Mouse (Mus musculus): ENCODE data around the gene Slc39a2. TPM values are rescaled to one million over a fixed set of nuclear protein-coding genes. Genes with fewer than 3 reads are reported as not detected.
"Not testable (repeated sequence)": the region's sequence is repeated elsewhere in the genome, so short reads cannot be mapped to it uniquely, and the experiment has no call there.

Slc39a2 gene
- polyA plus RNA-seq, 1 experiment from 2014 or later = 0.98 TPM

DNA sequence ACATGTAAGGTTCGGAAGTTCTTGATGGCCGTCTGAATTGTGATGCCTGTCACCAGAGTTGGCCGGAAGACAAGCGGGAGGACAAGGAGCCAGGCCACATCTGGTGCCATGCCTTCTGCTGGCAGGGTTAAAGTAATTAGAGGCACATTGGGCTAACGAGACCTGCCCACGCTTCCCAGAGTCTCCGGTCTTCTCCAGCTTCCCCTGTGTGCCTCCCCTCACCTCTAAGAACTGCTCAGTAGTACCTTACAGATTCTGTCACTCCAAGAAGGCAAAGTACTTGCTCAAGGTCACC lies 29.8 kb downstream of the Slc39a2 start, which contains the start of gene Rnase13:
Rnase13 (minus strand) TSS at position 203 of the 295 bp plus-strand sequence.
- Histone ChIP-seq H3K27ac (ENCODE audit: low read length) (peak within 1 kb of the TSS; percentile 74), H3K4me2 (ENCODE audit: low read depth, low read length) (no peak within 1 kb of the TSS), H3K4me3 (replicated peaks; ENCODE audit: low read length) (no peak within 1 kb of the TSS), H3K27me3 (ENCODE audit: control insufficient read depth, insufficient read depth, low read length) (no peaks in the 10 kb centered on the region), H3K9me3 (replicated peaks; ENCODE audit: control insufficient read depth, low read length) (no peaks in the 10 kb centered on the region), H3K36me3 (ENCODE audit: control insufficient read depth, insufficient read depth, low read length) (no peaks in the 10 kb centered on the region), H3K9ac (ENCODE audit: low read length) (peak within 1 kb of the TSS; percentile 28; the same call in 1 of the 2 replicates), H3K4me1 (ENCODE audit: control insufficient read depth, insufficient read depth, low read length) (peaks cover 17% of the 10 kb centered on the region)
- ATAC-seq (ENCODE audit: insufficient read depth, low FRiP score) = no peak
- 93% methylated on average over 7 of the region's 7 CpGs for WGBS

DNA sequence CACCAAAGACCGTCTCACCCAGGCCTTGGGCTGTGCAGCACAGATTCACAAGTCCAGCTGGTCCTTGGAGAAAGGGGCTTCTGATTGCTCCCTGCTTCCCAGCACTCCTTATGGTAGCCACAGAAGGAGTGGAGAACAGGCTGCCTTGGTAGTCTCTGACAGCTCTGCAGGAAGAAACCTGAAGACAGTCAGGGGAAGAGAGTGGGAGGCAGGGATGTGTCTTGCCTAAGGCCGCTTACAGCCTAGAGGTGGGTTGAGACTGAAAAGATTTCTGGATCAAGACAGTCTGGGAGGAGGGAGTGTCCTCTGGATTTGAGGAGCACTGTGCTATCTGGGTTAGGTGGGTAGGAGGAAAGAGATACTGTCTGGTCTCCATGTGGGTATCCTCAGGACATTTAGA lies 30.2 kb downstream of the Slc39a2 start:
- H3K4me3 ChIP-seq (replicated peaks; ENCODE audit: low read length) = no peak overlapping the region
- H3K4me2 ChIP-seq (ENCODE audit: low read depth, low read length) = no peak overlapping the region
- H3K36me3 ChIP-seq (ENCODE audit: control insufficient read depth, insufficient read depth, low read length) = no peaks in the 10 kb centered on the region
- peak overlapping the region; percentile 74 for H3K27ac ChIP-seq (ENCODE audit: low read length)
- 87% methylated on average over 2 of the region's 2 CpGs for whole genome bisulfite sequencing
- no peak for ATAC-seq (ENCODE audit: insufficient read depth, low FRiP score)
- no peaks in the 10 kb centered on the region for H3K9me3 ChIP-seq (replicated peaks; ENCODE audit: control insufficient read depth, low read length)
- H3K4me1 ChIP-seq (ENCODE audit: control insufficient read depth, insufficient read depth, low read length) = peaks cover 17% of the 10 kb centered on the region
- no peak overlapping the region for H3K9ac ChIP-seq (ENCODE audit: low read length)
- no peaks in the 10 kb centered on the region for H3K27me3 ChIP-seq (ENCODE audit: control insufficient read depth, insufficient read depth, low read length)

DNA sequence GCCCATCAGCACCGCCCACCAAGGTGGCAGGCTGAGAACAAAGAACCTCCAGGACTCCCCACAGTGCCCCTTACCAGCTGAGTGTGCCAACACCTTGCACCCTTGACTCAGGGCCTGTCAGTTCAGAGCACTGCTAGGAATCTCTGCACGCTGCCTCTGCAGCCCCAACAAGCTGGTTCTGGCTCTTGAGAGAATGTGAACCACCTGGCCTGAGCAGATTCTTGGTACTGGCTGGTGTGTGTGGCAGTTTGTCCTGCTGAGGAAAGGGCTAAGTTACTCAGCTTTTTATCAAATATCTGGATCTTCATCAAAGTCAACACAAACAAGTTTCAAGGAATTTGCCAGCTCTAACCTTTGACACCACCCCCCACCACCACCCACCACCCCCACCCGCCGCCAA lies 30.8 kb downstream of the Slc39a2 start:
- H3K4me3 ChIP-seq (replicated peaks; ENCODE audit: low read length) = no peak overlapping the region
- H3K27ac ChIP-seq (ENCODE audit: low read length) = no peak overlapping the region
- ATAC-seq (ENCODE audit: insufficient read depth, low FRiP score) = no peak
- H3K9me3 ChIP-seq (replicated peaks; ENCODE audit: control insufficient read depth, low read length) = no peaks in the 10 kb centered on the region
- peaks cover 17% of the 10 kb centered on the region for H3K4me1 ChIP-seq (ENCODE audit: control insufficient read depth, insufficient read depth, low read length)
- no peaks in the 10 kb centered on the region for H3K36me3 ChIP-seq (ENCODE audit: control insufficient read depth, insufficient read depth, low read length)
- WGBS = 80% methylated on average over 4 of the region's 4 CpGs
- H3K9ac ChIP-seq (ENCODE audit: low read length) = no peak overlapping the region
- H3K4me2 ChIP-seq (ENCODE audit: low read depth, low read length) = no peak overlapping the region
- H3K27me3 ChIP-seq (ENCODE audit: control insufficient read depth, insufficient read depth, low read length) = no peaks in the 10 kb centered on the region

DNA sequence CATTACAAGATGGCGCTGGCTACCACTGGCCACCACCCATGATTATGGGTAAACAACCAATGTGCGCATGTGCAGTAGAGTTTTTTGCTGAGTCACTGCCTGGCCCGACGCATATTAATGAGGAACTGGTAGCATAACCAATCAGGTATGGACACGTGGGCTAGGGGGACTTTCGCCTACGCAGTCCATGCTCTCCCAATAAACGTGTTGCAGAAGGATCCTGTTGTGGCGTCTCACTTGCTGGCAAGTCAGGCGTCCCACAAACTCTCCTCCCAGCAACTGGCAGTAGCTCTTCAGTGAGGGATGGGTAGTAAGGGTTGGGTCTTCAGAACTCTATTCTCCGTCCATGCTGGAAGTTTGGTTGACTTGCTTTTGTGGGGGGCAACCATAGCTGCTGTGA lies 34.2 kb downstream of the Slc39a2 start:
- not testable (repeated sequence) for ATAC-seq (ENCODE audit: insufficient read depth, low FRiP score); H3K27ac ChIP-seq (ENCODE audit: low read length); H3K36me3 ChIP-seq (ENCODE audit: control insufficient read depth, insufficient read depth, low read length); H3K9me3 ChIP-seq (replicated peaks; ENCODE audit: control insufficient read depth, low read length); H3K27me3 ChIP-seq (ENCODE audit: control insufficient read depth, insufficient read depth, low read length); H3K4me2 ChIP-seq (ENCODE audit: low read depth, low read length); H3K4me3 ChIP-seq (replicated peaks; ENCODE audit: low read length); H3K9ac ChIP-seq (ENCODE audit: low read length)
- peaks cover 22% of the 10 kb centered on the region for H3K4me1 ChIP-seq (ENCODE audit: control insufficient read depth, insufficient read depth, low read length)
- 90% methylated on average over 11 of the region's 11 CpGs for WGBS

DNA sequence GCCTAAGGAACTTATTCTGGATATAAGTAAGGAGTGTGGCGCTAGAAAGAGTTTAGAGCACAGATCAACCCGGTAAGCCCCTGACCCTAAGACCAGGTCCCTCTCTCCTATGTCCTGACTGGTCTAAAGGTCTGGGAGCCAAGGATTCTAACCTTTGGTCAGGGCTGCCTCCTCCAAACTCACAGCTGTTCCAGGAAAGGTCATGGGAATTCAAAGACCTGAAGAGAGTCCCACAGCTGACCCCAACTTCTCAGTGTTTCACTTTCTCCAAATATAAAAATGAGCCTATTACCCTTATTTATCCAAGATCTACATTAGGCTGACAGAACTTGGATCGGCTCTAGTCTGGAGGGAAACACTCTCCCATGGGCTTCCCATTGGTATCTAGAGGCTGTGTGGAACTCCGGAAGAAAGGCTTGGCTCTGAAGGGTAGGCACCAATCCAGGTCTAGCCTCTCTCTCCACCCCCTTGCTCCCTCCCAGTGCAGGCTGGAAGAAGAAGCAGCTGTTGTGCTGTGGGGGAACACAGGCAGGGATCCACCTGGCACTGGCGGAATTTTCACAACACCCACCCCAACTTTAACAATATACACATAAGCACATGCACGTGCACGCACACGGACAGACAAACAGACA lies 36.7 kb downstream of the Slc39a2 start:
- H3K4me3 ChIP-seq (replicated peaks; ENCODE audit: low read length) = no peak overlapping the region
- no peaks in the 10 kb centered on the region for H3K27me3 ChIP-seq (ENCODE audit: control insufficient read depth, insufficient read depth, low read length)
- no peaks in the 10 kb centered on the region for H3K36me3 ChIP-seq (ENCODE audit: control insufficient read depth, insufficient read depth, low read length)
- 48% methylated on average over 8 of the region's 8 CpGs for WGBS
- ATAC-seq (ENCODE audit: insufficient read depth, low FRiP score) = peak; percentile 81
- peaks cover 24% of the 10 kb centered on the region for H3K4me1 ChIP-seq (ENCODE audit: control insufficient read depth, insufficient read depth, low read length)
- peak overlapping the region; percentile 70 for H3K27ac ChIP-seq (ENCODE audit: low read length)
- H3K9ac ChIP-seq (ENCODE audit: low read length) = peak overlapping the region; percentile 50
- H3K4me2 ChIP-seq (ENCODE audit: low read depth, low read length) = peak overlapping the region; percentile 36
- H3K9me3 ChIP-seq (replicated peaks; ENCODE audit: control insufficient read depth, low read length) = no peaks in the 10 kb centered on the region

DNA sequence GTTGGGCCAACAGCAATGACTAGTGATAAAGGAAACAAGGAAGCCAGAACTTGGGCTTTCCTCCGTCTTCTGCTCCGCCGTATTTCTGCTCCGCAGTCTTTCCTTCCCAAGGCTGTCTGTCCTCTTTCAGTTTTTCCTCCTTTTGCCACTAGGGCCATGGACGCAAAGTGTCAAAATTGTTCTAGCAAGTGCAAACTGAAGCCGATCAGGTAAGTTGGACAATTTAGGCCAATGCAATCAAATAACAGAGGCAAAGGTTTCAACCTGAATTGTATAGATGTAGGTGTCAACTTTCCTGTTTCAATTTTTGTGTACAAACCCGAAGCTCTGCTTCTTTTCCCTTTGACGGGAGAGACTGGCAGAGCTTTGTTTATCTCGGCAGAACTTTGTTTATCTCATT lies 37.3 kb downstream of the Slc39a2 start:
- Histone ChIP-seq H3K9ac (ENCODE audit: low read length) (peak overlapping the region; percentile 50), H3K27ac (ENCODE audit: low read length) (peak overlapping the region; percentile 70), H3K27me3 (ENCODE audit: control insufficient read depth, insufficient read depth, low read length) (no peaks in the 10 kb centered on the region), H3K9me3 (replicated peaks; ENCODE audit: control insufficient read depth, low read length) (no peaks in the 10 kb centered on the region), H3K4me2 (ENCODE audit: low read depth, low read length) (peak overlapping the region; percentile 36), H3K36me3 (ENCODE audit: control insufficient read depth, insufficient read depth, low read length) (no peaks in the 10 kb centered on the region), H3K4me3 (replicated peaks; ENCODE audit: low read length) (no peak overlapping the region), H3K4me1 (ENCODE audit: control insufficient read depth, insufficient read depth, low read length) (peaks cover 24% of the 10 kb centered on the region)
- no peak for ATAC-seq (ENCODE audit: insufficient read depth, low FRiP score)
- 45% methylated on average over 9 of the region's 9 CpGs for WGBS

DNA sequence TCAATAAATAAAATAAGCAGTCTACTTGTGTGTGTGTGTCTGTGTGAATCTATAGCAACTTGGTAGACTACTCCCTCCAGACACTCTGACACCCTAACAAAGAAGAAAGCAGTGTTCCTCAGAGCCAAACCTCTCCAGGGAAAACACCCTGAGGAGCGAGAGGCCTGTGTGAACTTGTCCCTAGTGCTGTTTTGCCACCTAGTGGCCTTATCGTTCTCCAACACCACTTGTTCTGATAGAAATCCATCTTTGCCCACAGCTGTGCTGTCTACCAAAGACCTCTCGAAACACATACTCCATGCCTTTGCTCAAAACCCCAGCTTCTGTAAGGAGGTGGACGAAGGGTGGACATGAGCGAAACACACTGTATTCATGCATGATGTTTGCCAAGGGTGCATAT lies 38.1 kb downstream of the Slc39a2 start:
- WGBS = 23% methylated on average over 5 of the region's 5 CpGs
- 0 out of 2 replicates have a peak, but pooled peaks cover 2% of the 10 kb centered on the region for H3K9me3 ChIP-seq (replicated peaks; ENCODE audit: control insufficient read depth, low read length)
- no peak overlapping the region for H3K4me2 ChIP-seq (ENCODE audit: low read depth, low read length)
- peak overlapping the region; percentile 70; the same call in 1 of the 2 replicates for H3K27ac ChIP-seq (ENCODE audit: low read length)
- H3K4me1 ChIP-seq (ENCODE audit: control insufficient read depth, insufficient read depth, low read length) = peaks cover 24% of the 10 kb centered on the region
- H3K4me3 ChIP-seq (replicated peaks; ENCODE audit: low read length) = no peak overlapping the region
- no peak overlapping the region for H3K9ac ChIP-seq (ENCODE audit: low read length)
- no peaks in the 10 kb centered on the region for H3K36me3 ChIP-seq (ENCODE audit: control insufficient read depth, insufficient read depth, low read length)
- H3K27me3 ChIP-seq (ENCODE audit: control insufficient read depth, insufficient read depth, low read length) = no peaks in the 10 kb centered on the region
- peak; percentile 70 for ATAC-seq (ENCODE audit: insufficient read depth, low FRiP score)

DNA sequence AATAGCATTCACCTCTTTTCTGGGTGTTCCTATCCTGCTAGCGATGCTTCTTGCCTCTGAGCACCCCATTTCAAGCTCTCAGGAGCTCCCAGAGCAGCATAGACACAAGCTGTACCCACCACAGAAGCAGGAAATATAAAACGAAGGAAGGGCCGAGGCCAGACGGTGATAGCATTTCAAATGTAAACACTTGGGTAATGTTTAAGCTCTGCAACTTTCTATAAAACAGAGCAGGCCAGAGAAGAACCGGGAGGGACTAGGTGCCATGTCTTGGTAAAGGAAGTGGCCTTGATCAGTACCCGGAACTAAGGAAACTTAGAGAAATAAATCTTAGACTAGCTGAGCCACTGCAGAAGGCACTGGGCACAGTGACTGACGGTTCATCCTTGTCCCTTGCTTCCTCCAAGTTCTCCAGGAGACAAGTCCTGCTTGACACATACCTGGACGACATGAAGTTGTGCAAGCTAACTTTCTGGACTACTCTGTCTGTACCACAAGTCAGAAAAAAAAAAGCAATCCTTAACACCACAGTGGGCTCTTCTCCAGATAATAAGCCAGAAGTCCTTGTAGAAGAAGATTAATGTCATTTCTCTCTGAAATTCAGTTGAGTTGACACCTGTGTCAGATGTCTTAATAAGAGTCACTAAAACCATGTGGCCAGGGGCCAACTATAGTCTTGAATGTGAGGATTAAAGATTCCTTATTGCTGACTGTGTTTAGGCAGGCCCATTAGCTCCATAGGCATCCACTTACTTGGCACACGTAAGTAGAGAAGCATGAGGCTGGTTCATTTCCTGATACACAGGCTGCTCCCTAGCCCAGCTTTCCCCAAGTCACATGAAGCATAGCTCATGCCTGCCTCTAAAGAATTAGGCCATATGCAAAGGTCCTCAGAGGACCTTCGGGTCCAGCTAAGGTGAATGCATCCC lies 39.7 kb downstream of the Slc39a2 start:
- Histone ChIP-seq H3K9ac (ENCODE audit: low read length) (peak overlapping the region; percentile 35; the same call in 1 of the 2 replicates), H3K36me3 (ENCODE audit: control insufficient read depth, insufficient read depth, low read length) (no peaks in the 10 kb centered on the region), H3K27ac (ENCODE audit: low read length) (peak overlapping the region; percentile 92), H3K27me3 (ENCODE audit: control insufficient read depth, insufficient read depth, low read length) (no peaks in the 10 kb centered on the region), H3K9me3 (replicated peaks; ENCODE audit: control insufficient read depth, low read length) (0 out of 2 replicates have a peak, but pooled peaks cover 2% of the 10 kb centered on the region), H3K4me2 (ENCODE audit: low read depth, low read length) (no peak overlapping the region), H3K4me1 (ENCODE audit: control insufficient read depth, insufficient read depth, low read length) (peaks cover 24% of the 10 kb centered on the region), H3K4me3 (replicated peaks; ENCODE audit: low read length) (no peak overlapping the region)
- ATAC-seq (ENCODE audit: insufficient read depth, low FRiP score) = peak; percentile 52; the same call in 1 of the 2 replicates
- 32% methylated on average over 10 of the region's 10 CpGs for WGBS

DNA sequence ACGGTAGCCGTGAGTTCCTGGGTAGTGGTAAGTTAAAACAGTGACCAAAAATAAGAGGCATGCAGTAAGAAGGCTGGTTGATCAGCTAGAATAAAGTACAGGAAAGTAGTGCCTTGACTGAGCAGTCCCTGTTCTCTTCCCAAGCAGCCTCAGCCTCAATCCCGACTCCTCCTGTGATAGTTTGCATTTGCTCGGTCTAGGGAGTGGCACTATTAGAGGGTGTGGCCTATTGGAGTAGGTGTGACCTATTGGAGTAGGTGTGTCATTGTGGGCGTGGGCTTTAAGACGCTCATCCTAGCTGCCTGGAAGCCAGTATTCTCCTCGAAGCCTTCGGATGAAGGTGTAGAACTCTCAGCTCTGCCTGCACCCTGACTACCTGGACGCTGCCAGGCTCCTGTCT lies 46.3 kb downstream of the Slc39a2 start:
- H3K9me3 ChIP-seq (replicated peaks; ENCODE audit: control insufficient read depth, low read length) = peaks cover 12% of the 10 kb centered on the region; the same call in 1 of the 2 replicates
- H3K4me1 ChIP-seq (ENCODE audit: control insufficient read depth, insufficient read depth, low read length) = peaks cover 6% of the 10 kb centered on the region; the same call in 1 of the 2 replicates
- no peaks in the 10 kb centered on the region for H3K36me3 ChIP-seq (ENCODE audit: control insufficient read depth, insufficient read depth, low read length)
- 82% methylated on average over 9 of the region's 9 CpGs for WGBS
- no peak for ATAC-seq (ENCODE audit: insufficient read depth, low FRiP score)
- no peak overlapping the region for H3K27ac ChIP-seq (ENCODE audit: low read length)
- H3K4me2 ChIP-seq (ENCODE audit: low read depth, low read length) = no peak overlapping the region
- H3K4me3 ChIP-seq (replicated peaks; ENCODE audit: low read length) = no peak overlapping the region
- H3K27me3 ChIP-seq (ENCODE audit: control insufficient read depth, insufficient read depth, low read length) = no peaks in the 10 kb centered on the region
- no peak overlapping the region for H3K9ac ChIP-seq (ENCODE audit: low read length)

Measured in stomach, embryonic 16.5 days (tissue).